Mouse (Mus musculus) heart, postnatal 0 days (tissue): ENCODE data around the gene Gm12794.
"Not testable (repeated sequence)": the region's sequence is repeated elsewhere in the genome, so short reads cannot be mapped to it uniquely, and the experiment has no call there.

ENCODE experiments used
- CTCF ChIP-seq: IDR thresholded peaks from 2 replicates; pipeline ENCODE4 v1.5.1; 2016; ENCODE audit warnings: antibody characterized with exemption, control low read depth, low read depth
- EP300 ChIP-seq: IDR thresholded peaks from 2 replicates; pipeline ENCODE4 v1.6.1; 2016; ENCODE audit warnings: antibody characterized with exemption, low read depth

DNA sequence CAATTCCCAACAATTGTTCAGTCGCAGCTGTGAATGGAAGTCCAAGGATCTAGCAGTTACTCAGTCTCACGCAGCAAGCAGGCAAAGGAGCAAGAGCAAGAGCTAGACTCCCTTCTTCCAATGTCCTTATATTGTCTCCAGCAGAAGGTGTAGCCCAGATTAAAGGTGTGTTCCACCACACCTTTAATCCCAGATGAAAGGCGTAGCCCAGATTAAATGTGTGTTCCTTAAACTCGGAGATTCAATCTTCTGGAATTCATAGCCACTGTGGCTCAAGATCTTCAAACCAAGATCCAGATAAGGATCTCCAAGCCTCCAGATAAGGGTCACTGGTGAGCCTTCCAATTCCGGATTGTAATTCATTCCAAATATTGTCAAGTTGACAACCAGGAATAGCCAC, 40.7 kb downstream of the Gm12794 start, which contains the start of gene Gm12790:
- TF ChIP-seq CTCF, EP300: not testable (repeated sequence)
